Mouse (Mus musculus): Measurements from ENCODE around the gene Mrgpra2b.
"Not testable (repeated sequence)": the region's sequence is repeated elsewhere in the genome, so short reads cannot be mapped to it uniquely, and the experiment has no call there.

- TF ChIP-seq MYOG (IDR thresholded peaks at IDR 0.05; ENCODE audit: control insufficient read depth in 1 of 3, insufficient read depth in 1 of 3, insufficient read length in 2 of 3, low read depth in 2 of 3); POLR2A (IDR thresholded peaks at IDR 0.05; ENCODE audit: insufficient read length, low read depth); TCF12 (IDR thresholded peaks at IDR 0.05; ENCODE audit: insufficient read depth, poor library complexity, severe bottlenecking); USF1 (IDR thresholded peaks at IDR 0.05; ENCODE audit: low read depth); MAX (IDR thresholded peaks at IDR 0.05; ENCODE audit: low read depth); POLR2AphosphoS2 (IDR thresholded peaks at IDR 0.05; ENCODE audit: insufficient read length, low read depth); E2F4 (IDR thresholded peaks at IDR 0.05; ENCODE audit: insufficient read depth); CEBPB (IDR thresholded peaks at IDR 0.05; ENCODE audit: insufficient read depth, poor library complexity, severe bottlenecking): not testable (repeated sequence)
Measured at GRCm38 (mm10) chr7:47452015-47452414, 76.6 kb downstream of the Mrgpra2b start, which contains the start of gene Mrgpra2a.
